Mouse (Mus musculus) forelimb bud, embryonic 11.5 days (tissue): ENCODE measurements around the gene Fam71f1.

Experiments
- DNase-seq: peaks from one replicate; pipeline ENCODE4 v3.0.0-alpha.2; 2012; ENCODE audit warnings: low read depth, low spot score

The Fam71f1 gene

GRCm38 (mm10) chr6:29318879-29319278 is at the start of gene Fam71f1:
TSS of gene Fam71f1 (plus strand) at chr6:29319140.
- no peak for DNase-seq

GRCm38 (mm10) chr6:29270961-29271360 is 48.0 kb upstream of the Fam71f1 start:
- DNase-seq, result no peak

DNA sequence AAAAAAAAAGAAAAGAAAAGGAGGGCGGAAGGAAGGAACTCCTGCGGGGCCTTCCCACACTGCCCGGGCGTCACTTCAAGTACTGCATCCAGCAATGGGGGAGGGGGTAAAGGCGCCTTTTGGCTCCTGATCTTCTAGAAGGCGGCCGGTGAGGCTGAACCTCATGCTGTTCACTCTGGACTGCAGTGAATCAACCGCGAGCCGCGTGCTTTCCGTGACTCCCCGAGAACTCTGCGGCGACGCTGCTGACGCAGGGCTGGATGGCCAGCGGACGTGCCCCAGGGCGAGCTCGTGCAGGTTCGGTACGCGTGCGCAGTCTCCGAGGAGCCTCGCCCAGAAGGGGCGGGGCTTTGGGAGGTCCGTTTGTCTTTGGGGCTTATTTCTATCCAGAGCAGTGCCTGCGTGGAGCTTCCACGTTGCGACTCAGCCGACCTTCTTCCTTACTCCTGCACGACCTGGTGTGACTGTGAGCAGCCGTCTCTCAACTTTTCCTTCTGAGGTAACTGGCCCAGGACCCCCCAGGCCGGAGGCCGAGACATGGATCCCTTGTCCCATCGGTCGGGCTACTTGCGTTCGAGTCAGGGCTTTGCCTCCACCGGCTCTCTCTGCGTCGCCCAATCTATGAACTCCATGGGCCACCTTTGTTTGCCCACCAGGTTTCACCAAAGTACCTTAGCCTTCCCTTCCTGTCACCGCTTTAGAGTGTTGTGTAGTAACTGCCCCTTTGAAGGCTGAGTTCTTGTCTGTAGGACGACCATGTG is 46.4 kb upstream of the Fam71f1 start, which contains the start of gene Hilpda:
Gene Hilpda, plus strand, starts transcription at position 177 of the 761 bp plus-strand sequence.
- peak; percentile 96 for DNase-seq

GRCm38 (mm10) chr6:29276746-29277145 is 42.2 kb upstream of the Fam71f1 start:
- DNase-seq, result no peak

GRCm38 (mm10) chr6:29278513-29279267 is 40.2 kb upstream of the Fam71f1 start:
- peak; percentile 70 for DNase-seq

GRCm38 (mm10) chr6:29279293-29279692 is 39.6 kb upstream of the Fam71f1 start, which contains the start of gene Fam71f2:
TSS of gene Fam71f2 (plus strand) at chr6:29279593.
- no peak for DNase-seq

- no peak for DNase-seq
Measured at GRCm38 (mm10) chr6:29280671-29281070, 38.3 kb upstream of the Fam71f1 start.

DNA sequence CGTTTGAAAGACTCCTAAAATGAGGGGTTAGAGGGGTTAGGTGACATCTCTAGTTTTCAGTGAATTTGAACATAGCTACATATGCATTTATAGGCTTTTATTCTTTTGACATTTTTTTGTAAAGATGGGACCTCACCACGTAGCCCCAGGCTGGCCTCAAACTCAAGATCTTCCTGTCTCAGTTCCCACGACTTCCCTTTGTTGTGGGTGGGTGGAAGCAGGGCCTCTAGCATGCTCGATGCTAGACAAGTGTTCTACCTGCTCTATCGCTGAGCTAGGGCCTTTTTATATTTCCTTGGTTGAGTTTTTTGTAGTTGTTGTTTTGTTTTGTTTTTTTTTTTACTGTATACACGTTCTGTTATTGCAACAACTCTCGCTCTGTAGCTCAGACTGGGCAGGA is 32.1 kb upstream of the Fam71f1 start:
- no peak for DNase-seq

DNA sequence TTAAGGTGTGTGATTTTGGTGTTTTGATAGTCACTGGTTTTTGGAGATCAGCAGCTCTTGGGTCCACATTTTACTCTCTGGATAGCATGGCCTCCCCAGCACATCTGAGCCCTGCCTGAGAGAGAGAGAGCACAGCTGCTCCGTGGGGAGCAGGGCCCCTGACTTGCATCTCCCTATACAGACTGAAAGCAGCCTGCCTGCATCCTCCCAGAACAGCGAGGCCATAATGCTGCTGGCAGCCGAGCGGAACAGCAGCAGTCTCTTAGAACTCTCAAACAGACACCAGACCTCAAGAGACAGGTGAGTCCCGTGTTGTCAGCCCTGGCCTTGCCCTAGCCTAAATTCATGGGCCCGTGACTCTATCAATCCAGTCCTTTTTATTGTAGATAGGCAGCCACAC is 31.5 kb upstream of the Fam71f1 start:
- DNase-seq, result no peak

DNA sequence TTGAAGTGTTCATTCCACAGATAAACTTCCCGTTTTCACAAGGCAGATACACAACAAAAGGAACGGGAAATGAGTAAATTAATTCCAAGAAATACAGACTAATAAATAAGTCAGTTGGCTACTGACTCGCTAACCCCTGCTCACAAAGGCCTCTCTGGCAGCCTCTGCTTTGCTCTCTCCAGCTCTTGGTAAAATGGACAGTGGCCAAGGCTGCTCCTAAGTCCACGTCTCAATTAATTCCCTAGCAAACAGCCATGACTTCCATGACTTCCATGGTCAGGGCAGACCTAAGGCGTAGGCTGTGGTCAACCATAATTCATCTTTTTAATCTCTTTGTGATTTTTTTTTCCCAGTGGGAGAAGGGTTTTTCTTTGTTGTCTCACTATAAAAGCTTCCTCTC is 31.0 kb upstream of the Fam71f1 start:
- DNase-seq, result no peak

GRCm38 (mm10) chr6:29288651-29289050 is 30.3 kb upstream of the Fam71f1 start:
- no peak for DNase-seq

- DNase-seq, result no peak
Measured at GRCm38 (mm10) chr6:29299112-29299511, 19.8 kb upstream of the Fam71f1 start.

DNA sequence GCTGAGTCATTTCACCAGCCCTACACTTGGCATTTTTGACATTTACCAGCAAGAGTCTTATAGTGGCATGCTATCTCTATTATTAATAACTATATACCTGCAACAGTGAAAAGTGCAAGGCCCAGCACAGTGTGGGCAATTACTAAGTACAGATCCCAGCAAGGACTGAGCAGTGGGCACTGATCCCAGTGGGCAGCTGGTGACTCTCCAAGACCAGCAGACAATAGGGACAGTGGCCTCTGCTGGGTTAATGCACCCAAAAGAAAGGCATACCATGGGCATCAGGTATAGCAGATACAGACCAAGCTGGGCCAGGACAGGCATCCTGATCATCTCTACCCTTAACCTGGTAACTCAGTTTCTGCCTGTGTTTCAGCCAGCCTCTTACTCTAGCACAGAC is 15.7 kb upstream of the Fam71f1 start:
- DNase-seq, result no peak

DNA sequence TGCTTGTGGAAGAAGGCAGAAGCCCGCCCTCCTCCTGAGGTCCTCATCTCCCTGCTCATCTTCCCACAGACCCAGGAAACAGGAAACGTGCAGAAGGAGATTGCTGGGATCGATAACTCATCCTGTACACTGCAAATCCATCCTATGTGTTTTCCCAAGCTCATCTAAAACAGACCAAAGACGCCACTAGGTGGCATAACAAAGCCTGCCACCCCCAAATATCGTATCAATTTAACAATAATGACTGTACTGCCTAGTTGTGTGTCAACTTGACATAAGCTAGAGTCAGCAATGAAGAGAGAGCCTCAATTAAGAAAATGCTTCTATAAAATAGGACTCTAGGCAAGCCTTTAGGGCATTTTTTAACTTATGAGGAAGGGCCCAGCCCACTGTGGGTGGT is 15.2 kb upstream of the Fam71f1 start:
- no peak for DNase-seq

DNA sequence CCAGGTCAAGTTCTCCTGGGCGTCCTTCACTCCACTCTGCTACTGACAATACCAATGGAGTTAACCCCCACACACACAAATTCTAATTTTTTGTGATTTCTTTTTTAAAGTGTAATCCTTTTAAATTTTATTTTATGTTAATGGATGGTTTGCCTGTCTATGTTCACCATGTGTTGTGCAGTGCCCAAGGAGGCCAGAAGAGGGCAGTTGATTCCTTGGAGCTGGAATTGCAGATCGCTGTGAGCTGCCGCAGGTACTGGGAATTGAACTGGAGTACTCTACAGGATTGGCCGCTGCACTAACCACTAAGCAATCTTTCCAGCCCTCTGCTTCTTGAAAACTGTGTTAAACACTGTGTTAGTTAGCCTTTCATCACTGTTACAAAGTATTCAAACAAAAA is 13.5 kb upstream of the Fam71f1 start:
- DNase-seq, result no peak

DNA sequence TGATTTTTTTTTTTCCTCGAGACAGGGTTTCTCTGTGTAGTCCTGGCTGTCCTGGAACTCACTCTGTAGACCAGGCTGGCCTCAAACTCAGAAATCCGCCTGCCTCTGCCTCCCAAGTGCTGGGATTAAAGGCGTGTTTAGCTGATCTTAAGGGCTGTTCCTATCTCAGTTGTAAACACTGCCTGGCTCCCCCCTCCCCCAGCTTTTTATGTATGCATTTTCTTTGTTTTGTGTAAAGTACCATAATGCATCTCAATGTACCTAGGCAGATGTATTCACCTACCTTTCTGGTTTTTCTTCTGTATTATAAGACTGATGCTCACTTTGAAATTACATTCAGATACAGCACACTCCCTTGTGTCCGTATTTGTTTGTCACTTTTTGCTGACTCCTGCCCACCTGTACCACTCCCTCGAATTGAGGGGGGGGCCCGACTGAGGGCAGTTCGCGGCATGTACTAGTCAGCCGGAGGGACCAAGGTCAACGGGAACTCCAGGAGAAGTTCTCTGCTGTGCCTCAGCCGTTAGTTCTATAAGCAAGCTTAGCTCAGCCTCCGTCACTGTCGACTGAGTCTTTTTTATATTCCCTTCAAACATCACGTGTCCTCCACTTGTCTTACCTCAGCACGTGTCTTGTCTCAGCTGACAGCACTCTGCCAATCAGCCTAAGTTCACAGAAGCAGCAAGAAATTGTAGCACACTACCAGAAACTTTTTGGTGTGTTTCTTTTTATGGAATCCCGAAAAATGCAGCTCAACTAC is 9.9 kb upstream of the Fam71f1 start:
- no peak for DNase-seq

DNA sequence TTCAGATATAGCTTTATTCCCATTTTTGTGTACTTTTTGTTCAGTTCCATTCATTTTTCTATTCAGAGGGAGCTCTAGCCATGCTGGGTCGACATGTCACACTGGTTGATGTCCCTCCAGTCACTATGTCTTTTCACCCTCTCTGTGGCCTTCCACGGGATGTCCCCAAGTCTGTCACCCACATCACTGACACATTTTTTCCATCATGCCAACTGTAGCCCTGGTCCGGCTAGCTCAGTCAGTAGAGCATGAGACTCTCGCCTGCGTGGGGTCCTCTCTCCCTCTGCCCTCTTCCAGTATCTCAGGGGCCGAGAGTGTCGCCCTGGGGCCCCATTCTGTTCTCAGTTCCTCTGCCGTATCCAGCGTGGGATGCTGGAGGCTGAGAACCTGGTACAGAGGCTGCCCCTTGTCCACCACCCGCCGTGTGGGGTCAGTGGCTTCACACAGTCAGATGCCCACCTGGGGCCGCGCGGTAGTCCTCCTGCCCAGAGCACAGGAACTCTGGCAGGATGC is 5.2 kb upstream of the Fam71f1 start:
- DNase-seq, result no peak

DNA sequence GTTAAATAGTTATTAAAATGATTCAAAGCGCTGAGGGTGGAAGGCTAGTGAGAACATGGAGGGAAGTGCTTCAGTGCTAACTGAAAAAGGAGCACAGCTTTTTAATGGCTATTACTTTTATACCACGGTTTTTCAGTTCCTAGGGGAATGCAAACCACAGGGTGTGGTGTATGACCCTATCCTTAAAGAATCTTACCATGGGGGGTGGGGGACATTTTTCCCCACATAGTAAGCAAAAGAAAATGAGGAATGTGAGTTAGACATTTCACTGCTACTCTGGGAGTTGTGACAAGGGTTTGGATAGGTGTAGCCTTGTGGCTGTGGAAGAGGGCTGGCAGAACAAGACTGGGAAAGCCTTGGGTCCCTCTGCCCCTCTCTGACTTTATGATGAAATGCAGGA is 1.7 kb upstream of the Fam71f1 start:
- DNase-seq, result no peak

- DNase-seq, result no peak
Measured at GRCm38 (mm10) chr6:29317941-29318340, 999 bp upstream of the Fam71f1 start.

- DNase-seq, result no peak
Measured at GRCm38 (mm10) chr6:29321586-29321985, 2.6 kb downstream of the Fam71f1 start.

- no peak for DNase-seq
Measured at GRCm38 (mm10) chr6:29322147-29322546, 3.2 kb downstream of the Fam71f1 start.

GRCm38 (mm10) chr6:29322735-29323134 is 3.8 kb downstream of the Fam71f1 start:
- DNase-seq, result no peak
